Mouse (Mus musculus) E14TG2a.4 (cell line): ENCODE measurements at regions not wholly inside any gene's neighbourhood (a gene's known extent, or its start where the extent isn't known, plus 50 kb on each side); places are given as distances from the start of the nearest gene placed in this dataset.

Source experiments
- H3K27me3 ChIP-seq: 2 replicates; pipeline ENCODE4 v1.6.1; 2014; ENCODE audit warnings: low read length, control low read depth; ENCODE audit not compliant: insufficient read depth
- H3K36me3 ChIP-seq: 2 replicates; pipeline ENCODE4 v1.6.1; 2014; ENCODE audit warnings: low read length, control low read depth; ENCODE audit not compliant: insufficient read depth
- H3K4me1 ChIP-seq: replicated peaks from 2 replicates; pipeline ENCODE4 v1.6.1; 2014; ENCODE audit warnings: low read depth, low read length, control low read depth
- H3K4me3 ChIP-seq: replicated peaks from 2 replicates; pipeline ENCODE4 v1.5.1; 2014; ENCODE audit warnings: mild to moderate bottlenecking, low read length
- H3K9me3 ChIP-seq: 2 replicates; pipeline ENCODE4 v1.6.1; 2014; ENCODE audit warnings: low read length, control low read depth
- CTCF ChIP-seq: conservative IDR thresholded peaks from 2 replicates; pipeline ENCODE4 v1.5.1; 2014; ENCODE audit warnings: low read length
- NANOG ChIP-seq: IDR thresholded peaks from 2 replicates; pipeline ENCODE4 v1.6.1; 2014; ENCODE audit warnings: borderline replicate concordance, low read length, mixed read lengths
- POU5F1 ChIP-seq: IDR thresholded peaks from 2 replicates; pipeline ENCODE4 v1.6.1; 2014; ENCODE audit warnings: low read length, borderline replicate concordance

DNA sequence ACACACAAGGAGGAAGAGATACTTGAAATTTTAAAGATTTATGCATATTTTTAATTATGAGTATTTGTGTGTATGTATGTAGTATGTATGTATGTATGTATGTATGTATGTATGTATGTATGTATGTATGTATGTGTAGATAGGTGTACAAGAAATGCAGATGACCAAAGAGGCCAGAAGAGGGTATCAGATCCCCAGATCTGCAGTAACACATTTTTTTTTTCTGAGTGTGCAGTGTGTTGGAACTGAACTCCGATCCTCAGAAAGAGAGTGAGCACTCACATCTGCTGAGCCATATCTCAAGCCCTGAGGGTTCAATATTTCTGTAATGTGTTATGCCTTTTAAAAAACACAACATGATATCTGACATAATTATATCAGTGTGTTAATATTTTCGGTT, 138.0 kb upstream of the Klf6 start:
- TF ChIP-seq CTCF (no peak), POU5F1 (no peak), NANOG (no peak)
- Histone ChIP-seq H3K4me3 (no peak overlapping the region), H3K4me1 (peaks cover 3% of the 10 kb centered on the region; the same call in 1 of the 2 replicates), H3K27me3 (no peaks in the 10 kb centered on the region), H3K36me3 (no peaks in the 10 kb centered on the region), H3K9me3 (peaks cover 13% of the 10 kb centered on the region; the same call in 1 of the 2 replicates)

- no peak for TF ChIP-seq POU5F1
- TF ChIP-seq CTCF = no peak
- TF ChIP-seq NANOG = no peak
- Histone ChIP-seq H3K36me3 (no peaks in the 10 kb centered on the region), H3K27me3 (no peaks in the 10 kb centered on the region)
Measured at GRCm38 (mm10) chr13:5724364-5724763, 136.9 kb upstream of the Klf6 start.

DNA sequence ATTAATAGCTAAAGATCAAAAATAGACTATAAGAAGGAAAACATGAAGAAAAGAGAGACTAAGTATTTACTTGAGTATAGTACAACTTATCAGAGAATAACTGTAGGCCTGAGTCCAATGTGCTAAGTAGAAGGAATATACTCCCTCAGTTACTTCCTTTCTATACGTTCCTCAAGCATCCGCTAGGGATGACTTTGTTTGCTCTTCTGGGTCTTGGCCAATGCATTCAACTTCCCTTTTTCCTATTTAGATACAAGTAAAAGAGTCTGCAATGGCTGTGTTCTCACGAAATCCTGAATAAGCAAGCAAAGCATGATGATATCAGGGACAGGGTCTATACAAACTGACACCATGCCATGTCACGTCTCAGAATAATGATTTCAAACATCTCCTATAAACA, 135.3 kb upstream of the Klf6 start:
- Histone ChIP-seq H3K36me3 (no peaks in the 10 kb centered on the region), H3K27me3 (no peaks in the 10 kb centered on the region), H3K4me1 (peaks cover 18% of the 10 kb centered on the region), H3K9me3 (peaks cover 9% of the 10 kb centered on the region; the same call in 1 of the 2 replicates), H3K4me3 (no peak overlapping the region)
- TF ChIP-seq POU5F1 = no peak
- TF ChIP-seq CTCF = no peak
- no peak for TF ChIP-seq NANOG

More at GRCm38 (mm10) chr13:5724364-5724763, 136.9 kb upstream of the Klf6 start:
- Histone ChIP-seq H3K4me3 (no peak overlapping the region), H3K4me1 (peaks cover 13% of the 10 kb centered on the region), H3K9me3 (peaks cover 9% of the 10 kb centered on the region; the same call in 1 of the 2 replicates)

DNA sequence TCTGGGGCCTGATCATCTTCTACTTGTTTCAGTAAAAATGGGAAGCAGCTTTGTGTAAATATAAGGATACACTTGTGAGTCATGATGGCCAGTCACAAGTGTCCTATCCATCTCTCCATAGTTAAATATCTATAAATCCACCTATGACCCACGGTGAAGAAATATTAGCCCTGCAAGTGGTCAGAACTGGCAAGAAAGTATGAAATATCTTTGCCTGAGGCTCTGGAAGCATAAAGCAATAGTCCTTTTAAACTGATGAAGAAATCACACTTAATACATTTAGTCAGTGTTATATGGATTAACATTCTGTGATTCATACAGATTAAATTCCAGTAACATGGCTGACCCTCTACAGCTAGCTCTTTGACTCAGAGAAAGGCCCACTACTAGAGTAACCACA, 134.8 kb upstream of the Klf6 start:
- TF ChIP-seq NANOG (no peak), CTCF (no peak), POU5F1 (no peak)
- H3K4me3 ChIP-seq = no peak overlapping the region
- H3K9me3 ChIP-seq = peaks cover 9% of the 10 kb centered on the region; the same call in 1 of the 2 replicates
- H3K27me3 ChIP-seq = no peaks in the 10 kb centered on the region
- no peaks in the 10 kb centered on the region for H3K36me3 ChIP-seq
- peaks cover 18% of the 10 kb centered on the region for H3K4me1 ChIP-seq

- Histone ChIP-seq H3K4me1 (peaks cover 18% of the 10 kb centered on the region), H3K9me3 (no peaks in the 10 kb centered on the region), H3K4me3 (no peak overlapping the region), H3K36me3 (no peaks in the 10 kb centered on the region), H3K27me3 (no peaks in the 10 kb centered on the region)
- TF ChIP-seq POU5F1 = no peak
- TF ChIP-seq CTCF = no peak
- TF ChIP-seq NANOG = no peak
Measured at GRCm38 (mm10) chr13:5728172-5728571, 133.1 kb upstream of the Klf6 start.

GRCm38 (mm10) chr13:5728808-5729207, 132.5 kb upstream of the Klf6 start:
- no peaks in the 10 kb centered on the region for H3K36me3 ChIP-seq
- TF ChIP-seq NANOG = peak; percentile 74; the same call in 1 of the 2 replicates
- no peak for TF ChIP-seq CTCF

GRCm38 (mm10) chr13:5729426-5730068, 131.7 kb upstream of the Klf6 start:
- Histone ChIP-seq H3K36me3 (no peaks in the 10 kb centered on the region), H3K27me3 (no peaks in the 10 kb centered on the region), H3K9me3 (no peaks in the 10 kb centered on the region), H3K4me1 (peaks cover 15% of the 10 kb centered on the region), H3K4me3 (no peak overlapping the region)
- TF ChIP-seq NANOG (no peak), CTCF (no peak), POU5F1 (no peak)

More at GRCm38 (mm10) chr13:5728808-5729207, 132.5 kb upstream of the Klf6 start:
- no peak overlapping the region for H3K4me3 ChIP-seq
- peaks cover 18% of the 10 kb centered on the region for H3K4me1 ChIP-seq
- no peaks in the 10 kb centered on the region for H3K9me3 ChIP-seq
- no peaks in the 10 kb centered on the region for H3K27me3 ChIP-seq

DNA sequence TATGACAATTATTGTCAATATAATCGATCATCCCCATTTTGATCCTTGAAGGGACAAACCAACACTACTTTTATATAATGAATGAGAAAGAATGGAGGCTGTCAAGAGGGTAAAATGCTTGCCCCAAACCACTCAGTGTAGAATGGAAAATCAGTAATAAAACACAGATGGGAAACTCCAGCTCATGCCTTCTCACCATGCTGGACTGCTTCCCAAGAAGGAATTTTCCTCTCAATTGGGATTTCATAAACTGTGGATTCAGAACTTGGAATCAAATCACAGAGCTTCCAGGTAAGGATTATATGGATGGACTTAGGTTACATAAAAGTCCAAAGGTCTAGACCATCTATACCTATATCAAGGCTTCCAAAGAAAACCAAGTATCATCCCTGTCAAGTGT, 129.1 kb upstream of the Klf6 start:
- Histone ChIP-seq H3K4me1 (peaks cover 15% of the 10 kb centered on the region), H3K27me3 (no peaks in the 10 kb centered on the region), H3K36me3 (no peaks in the 10 kb centered on the region), H3K4me3 (no peak overlapping the region), H3K9me3 (no peaks in the 10 kb centered on the region)
- TF ChIP-seq POU5F1 = no peak

- no peaks in the 10 kb centered on the region for H3K36me3 ChIP-seq
- no peaks in the 10 kb centered on the region for H3K9me3 ChIP-seq
- H3K4me3 ChIP-seq = no peak overlapping the region
- TF ChIP-seq POU5F1 = no peak
- no peak for TF ChIP-seq CTCF
- TF ChIP-seq NANOG = no peak
- H3K27me3 ChIP-seq = no peaks in the 10 kb centered on the region
- H3K4me1 ChIP-seq = no peaks in the 10 kb centered on the region
Measured at GRCm38 (mm10) chr13:5735027-5735624, 126.2 kb upstream of the Klf6 start.
